Mouse (Mus musculus) spleen, adult 2 months (tissue): ENCODE data around the gene Stt3b.

ENCODE experiments used
- CTCF ChIP-seq: fragments of 200-500 bp; IDR thresholded peaks from 2 replicates; pipeline ENCODE4 v1.5.1; 2011; ENCODE audit warnings: mild to moderate bottlenecking, inconsistent platforms; ENCODE audit not compliant: insufficient read depth, insufficient read length, insufficient replicate concordance; ENCODE audit errors: extremely low read depth
- POLR2A ChIP-seq: fragments of 200-500 bp; IDR thresholded peaks from 2 replicates; pipeline ENCODE4 v1.6.1; 2011; ENCODE audit warnings: low read depth, low read length, inconsistent platforms

GRCm38 (mm10) chr9:115308941-115309380 is 1.3 kb downstream of the Stt3b start:
- no peak for TF ChIP-seq CTCF
- no peak for TF ChIP-seq POLR2A
